Mouse (Mus musculus) CH12.LX (cell line): ENCODE data around the gene D10Wsu102e.

Source experiments
- EP300 ChIP-seq: IDR thresholded peaks from 2 replicates; pipeline ENCODE4 v1.6.1; 2011; ENCODE audit warnings: low read length, improper control_type of control experiment
- JUND ChIP-seq: conservative IDR thresholded peaks from 2 replicates; pipeline ENCODE4 v1.6.1; 2011; ENCODE audit warnings: low read depth, low read length, improper control_type of control experiment
- MAFK ChIP-seq: IDR thresholded peaks from 2 replicates; pipeline ENCODE4 v1.6.1; 2011; ENCODE audit warnings: low read length, improper control_type of control experiment; ENCODE audit not compliant: insufficient replicate concordance
- MEF2A ChIP-seq: IDR thresholded peaks from 2 replicates; pipeline ENCODE4 v1.6.1; 2014; ENCODE audit warnings: low read depth, mild to moderate bottlenecking, inconsistent platforms, low read length, improper control_type of control experiment, borderline replicate concordance
- TBP ChIP-seq: conservative IDR thresholded peaks from 2 replicates; pipeline ENCODE4 v1.6.1; 2011; ENCODE audit warnings: low read depth, low read length, improper control_type of control experiment

DNA sequence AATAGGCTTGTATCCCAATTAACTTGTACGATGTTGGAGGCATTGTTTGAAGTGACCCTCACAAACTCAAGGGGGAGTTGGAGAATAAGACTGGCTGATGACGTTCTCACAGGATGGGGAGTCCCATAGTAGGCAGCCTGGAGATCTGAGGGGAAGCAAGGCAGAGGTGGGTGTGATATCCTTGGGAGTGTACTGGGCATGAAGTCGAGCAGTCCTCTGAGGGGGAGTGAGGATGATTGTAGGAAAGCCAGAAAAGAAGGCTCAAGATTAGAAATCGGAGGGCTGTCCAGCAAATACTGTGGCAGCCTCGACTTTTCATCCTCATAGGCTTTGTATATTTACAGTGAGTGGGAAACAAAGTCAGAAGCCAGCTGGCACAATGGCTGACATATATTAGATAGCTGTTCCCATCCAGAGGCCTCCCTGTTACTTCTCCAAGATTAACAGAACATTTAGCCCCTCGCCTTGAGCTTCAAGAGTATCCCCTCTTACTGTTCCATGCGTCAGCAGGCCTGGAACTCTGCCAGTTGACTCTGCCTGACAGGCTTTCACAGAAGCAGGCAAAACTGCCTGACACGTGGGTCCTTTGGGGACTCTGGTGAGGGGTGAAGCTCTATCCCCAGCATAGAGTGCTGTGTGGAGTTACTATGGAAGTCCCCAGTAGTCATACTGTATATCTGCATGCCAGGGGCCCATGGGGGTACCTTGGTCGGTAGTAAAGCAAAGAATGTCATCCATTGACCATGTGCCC is 18.2 kb downstream of the D10Wsu102e start:
- no peak for TF ChIP-seq EP300
- TF ChIP-seq MAFK = no peak
- no peak for TF ChIP-seq MEF2A
- no peak for TF ChIP-seq JUND
- no peak for TF ChIP-seq TBP
